Mouse (Mus musculus) neutrophil, adult 5-6 weeks (primary cell): ENCODE data around the gene Fmnl2. TPM values are rescaled to one million over a fixed set of nuclear protein-coding genes. Genes with fewer than 3 reads are reported as not detected.

Experiments
- ATAC-seq: fragments of 151-379, 151-347 bp; 2 replicates; pipeline ENCODE4 v1.8.0; 2017; ENCODE audit warnings: mild to moderate bottlenecking, moderate TSS enrichment; ENCODE audit not compliant: insufficient number of reproducible peaks, poor library complexity, low FRiP score, severe bottlenecking; ENCODE audit errors: extremely low read depth
- total RNA-seq: library from RNA; stranded (forward); fragments of 200-1000 nt; gene quantifications from 2 replicates; pipeline ENCODE4 v1.2.3, GENCODE M21; 2017

Fmnl2 gene
- total RNA-seq, 1 experiment from 2014 or later, result 1.2 TPM

DNA sequence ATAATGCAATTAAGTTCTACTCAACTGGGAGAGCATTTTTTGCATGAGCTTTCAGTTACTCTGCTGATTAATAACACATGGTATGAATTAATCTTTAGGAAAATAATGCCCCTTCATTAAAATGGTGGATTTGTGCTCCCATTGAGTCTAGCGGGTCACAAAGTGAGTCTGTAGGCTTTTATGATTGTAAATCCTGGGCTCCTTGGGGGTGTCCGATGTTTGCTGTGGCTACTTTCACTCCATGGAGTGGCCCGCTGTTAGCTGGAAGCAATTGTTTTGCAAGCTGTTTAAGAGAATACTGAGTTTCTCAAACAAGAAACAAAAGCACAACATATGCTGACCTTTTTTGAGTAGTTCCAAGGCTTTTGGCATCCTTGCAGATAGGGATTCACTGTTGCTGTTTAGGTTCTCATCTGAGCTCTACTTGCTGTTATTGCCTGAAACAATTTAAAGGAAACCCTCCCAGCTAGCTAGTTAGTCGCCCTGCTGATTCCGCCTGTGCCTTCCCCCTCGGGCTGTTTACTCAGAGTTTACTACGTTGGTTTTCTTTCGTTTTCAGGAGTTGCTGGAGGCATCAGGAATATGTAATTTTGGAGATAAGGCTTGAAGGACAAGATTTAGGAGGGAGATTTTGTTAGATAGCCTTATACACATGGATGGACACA, 2.6 kb downstream of the Fmnl2 start:
- no peak for ATAC-seq

DNA sequence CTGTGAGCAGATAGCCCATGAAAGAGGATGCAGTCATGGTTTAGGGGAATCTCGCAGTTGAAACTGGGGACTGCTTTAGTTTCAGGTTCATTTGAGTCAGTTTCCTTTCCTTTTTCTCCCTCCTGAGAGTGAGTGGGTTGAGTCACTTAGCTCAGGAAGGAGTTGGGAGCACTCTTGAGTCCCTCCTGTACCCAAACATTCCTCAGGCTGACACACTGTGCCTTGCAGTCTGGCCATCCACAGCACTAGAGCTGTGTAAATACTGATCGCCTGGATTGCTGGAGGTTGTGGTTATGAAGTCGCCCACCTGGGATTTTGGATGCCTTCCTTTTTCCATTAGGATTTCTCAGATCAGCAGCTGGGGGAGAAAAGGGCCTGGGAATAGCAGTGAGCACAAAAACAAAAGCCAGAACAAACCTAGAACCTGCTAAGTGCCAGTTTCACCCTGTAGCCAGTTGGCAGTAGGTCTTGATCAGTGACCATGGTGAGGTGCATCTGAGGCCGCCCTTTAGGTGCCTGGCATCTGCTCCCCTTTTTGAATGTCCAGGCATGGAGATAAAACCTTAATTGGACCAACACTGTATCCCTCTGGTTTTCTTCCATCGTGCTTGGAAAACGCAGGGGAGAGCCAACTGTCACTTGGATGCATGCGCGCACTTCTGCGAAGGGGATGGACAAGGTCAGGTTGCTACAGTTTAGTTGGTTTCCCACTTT, 4.5 kb downstream of the Fmnl2 start:
- no peak for ATAC-seq

DNA sequence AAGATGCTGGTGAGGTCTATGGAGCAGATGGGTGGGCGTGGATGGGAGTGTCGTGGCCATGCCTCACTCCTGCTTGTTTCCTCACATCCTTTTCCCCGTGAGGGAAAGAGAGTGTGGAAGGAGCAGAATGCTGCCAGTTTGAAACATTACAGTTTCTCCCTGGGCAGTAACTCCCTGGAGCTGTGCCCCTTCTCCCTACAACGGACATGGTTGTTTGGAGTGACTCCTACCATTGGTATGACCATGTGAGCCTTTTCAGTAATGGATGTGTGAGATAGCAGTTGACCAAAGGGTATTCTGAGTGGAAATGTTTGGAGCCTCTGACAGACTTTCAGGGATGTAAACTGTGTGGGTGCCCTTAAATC, 5.1 kb downstream of the Fmnl2 start:
- ATAC-seq, result no peak

DNA sequence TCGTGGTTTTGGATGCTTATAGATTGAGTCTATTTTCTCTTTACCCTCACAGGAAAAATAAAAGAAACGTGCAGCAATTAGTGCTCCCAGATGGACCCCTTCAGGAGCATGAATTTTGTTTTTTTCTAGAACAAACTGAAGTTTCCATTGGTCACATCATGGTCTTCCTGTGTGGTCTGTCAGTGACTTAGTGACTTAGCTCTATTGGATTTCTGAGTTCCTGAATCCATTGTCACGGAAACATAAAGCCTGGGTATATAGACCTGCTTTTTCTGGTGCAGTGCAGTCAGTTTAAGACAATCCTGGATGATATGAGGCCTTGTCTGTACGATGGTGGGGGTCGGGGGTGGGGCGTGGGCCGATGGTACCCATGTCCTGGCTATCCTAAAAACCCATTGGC, 7.0 kb downstream of the Fmnl2 start:
- no peak for ATAC-seq

DNA sequence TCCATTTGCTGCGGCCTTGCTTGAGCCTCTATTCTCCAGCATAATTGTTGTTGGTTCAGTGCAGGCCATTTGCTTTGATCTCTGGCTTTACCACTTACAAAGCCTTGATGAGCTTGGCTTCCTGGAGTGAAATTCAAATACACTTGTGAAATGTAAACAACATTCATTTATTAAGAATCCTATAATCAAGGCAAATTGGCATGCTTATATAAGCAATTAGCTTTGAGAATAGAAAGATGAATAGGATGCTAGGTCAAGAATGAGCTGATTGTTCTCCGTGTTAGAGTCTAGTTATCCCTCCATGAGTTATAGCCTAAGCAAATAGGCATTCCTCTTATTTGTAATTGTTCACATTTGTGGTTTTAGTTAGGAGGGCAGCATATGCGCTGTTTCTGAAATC, 8.5 kb downstream of the Fmnl2 start:
- ATAC-seq, result no peak

DNA sequence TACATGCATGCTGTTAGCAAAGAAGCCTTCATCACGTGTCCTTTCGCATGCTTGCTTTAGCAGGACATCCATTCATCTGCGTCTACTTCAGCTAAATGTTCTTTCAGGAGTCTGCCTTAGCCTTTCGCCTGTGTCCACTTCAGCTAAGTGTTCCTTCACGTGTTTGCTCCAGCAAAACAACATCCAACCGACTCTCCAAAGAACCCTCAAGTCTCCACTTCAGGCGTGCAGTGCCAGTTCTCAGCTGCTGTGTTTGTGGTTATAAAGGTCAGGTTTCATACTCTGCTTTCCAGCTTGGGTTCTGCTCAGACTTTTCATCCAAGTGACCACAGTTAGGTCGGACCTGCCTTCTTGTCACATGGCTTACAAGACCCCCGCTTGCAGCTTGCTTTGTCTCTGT, 10.1 kb downstream of the Fmnl2 start:
- no peak for ATAC-seq

DNA sequence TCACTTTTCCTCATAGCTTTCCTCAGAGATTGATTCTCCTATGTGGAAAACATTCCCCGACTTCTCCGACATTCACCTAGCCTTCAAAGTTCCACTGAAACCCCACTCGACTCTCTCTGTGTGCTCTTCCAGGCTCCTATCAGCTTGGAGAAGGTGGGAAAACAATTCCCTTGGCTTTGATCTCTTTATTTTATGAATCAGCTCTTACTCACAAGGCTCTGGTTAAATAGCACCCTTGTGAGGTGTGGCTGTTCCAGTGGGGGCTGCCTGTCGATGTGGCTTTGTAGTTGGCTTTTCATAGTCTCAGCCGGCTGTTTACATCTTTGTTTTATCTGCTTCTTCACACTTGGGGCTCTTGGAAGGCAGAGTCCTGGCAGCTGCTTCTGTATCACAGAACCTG, 10.5 kb downstream of the Fmnl2 start:
- ATAC-seq, result no peak

DNA sequence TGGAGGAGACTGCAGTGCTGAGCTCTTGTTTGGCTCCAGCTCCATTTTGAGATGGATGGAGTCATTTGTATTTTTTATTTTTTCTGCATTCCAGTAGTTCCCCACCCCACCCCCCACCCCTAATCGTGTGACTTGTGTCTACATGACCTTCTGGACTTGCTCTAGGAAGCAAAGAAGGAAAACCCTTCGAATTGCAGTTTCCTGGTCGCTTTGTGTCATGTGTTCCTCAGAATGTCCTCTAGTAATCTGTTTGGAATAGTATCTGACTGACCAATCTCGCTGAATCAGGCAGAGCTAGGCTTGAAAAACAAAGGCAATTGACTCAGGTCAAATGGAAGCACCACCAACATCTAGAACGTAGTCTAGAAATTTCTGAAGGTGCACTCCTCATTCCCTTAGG, 15.0 kb downstream of the Fmnl2 start:
- ATAC-seq, result no peak

DNA sequence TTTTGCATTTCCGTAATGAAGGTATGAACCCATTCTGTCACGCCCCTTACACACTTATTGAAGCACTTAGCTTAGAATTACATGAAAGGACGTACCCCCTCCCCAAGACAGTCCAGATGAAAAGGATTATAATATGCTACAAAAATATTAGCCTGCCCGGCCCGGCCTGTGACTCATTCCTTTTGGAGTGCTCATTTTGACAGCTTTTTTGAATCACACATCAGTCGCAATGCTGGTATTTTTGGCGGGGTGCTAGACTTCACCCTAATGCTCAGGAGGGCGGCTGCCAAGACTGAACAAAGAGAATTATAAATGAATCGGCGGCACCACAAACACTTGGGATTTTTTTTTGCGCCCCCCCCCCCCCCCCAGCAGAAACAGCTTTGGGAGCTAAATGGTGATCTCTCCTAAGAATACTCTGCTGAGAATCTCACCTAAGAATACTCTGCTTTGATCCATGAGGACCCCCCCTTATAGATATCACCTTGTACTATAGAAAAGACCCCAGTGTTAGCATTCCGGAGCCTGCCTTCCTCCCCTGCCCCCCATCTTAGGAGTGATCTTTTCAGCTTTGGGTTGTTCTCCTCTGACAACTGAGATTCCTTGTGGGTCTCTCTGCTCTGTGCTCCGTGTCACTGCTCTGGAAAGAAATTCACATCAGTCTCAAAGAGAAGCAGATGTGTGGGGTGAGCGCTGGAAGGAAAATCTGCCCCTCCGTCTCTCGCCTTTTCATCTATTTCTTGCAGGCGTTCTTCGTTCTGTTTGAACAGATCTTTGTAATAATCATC, 15.8 kb downstream of the Fmnl2 start:
- no peak for ATAC-seq

DNA sequence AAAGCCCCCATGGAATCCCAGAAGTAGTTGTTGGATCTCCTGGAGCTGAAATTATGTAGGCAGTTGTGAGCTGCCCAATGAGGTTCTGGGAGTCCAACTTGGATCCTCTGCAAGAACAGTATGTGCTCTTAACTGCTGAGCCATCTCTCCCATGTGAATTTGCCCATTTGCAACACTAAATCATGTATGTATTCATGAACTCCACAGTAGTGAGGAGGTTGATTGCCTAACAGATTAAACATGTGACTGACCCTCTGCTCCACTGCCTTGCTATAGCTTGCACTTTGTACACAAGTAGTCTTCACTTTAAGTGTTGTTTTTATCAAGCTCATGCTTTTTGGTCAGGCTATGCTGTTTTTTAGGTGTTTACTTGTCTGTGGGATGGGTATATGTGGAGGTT, 17.1 kb downstream of the Fmnl2 start:
- ATAC-seq, result no peak

DNA sequence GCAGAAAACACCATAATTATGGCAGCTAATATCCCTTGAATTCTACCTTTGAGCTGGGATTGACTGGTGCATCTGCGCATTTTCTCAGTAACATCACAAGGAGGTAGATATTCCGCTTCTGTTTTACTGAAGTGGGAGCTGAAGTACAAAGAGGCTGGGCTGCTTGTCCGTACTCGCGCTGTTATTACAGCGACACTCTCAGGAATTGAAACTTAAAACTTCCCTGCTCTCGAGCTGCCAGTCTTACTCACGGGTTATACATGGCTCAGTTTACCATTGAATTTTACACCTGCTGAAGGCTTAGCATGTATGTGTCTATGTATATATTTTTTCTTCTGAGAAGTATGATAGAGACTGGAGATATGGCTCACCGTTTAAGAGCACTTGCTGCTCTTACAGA, 18.1 kb downstream of the Fmnl2 start:
- ATAC-seq, result no peak

DNA sequence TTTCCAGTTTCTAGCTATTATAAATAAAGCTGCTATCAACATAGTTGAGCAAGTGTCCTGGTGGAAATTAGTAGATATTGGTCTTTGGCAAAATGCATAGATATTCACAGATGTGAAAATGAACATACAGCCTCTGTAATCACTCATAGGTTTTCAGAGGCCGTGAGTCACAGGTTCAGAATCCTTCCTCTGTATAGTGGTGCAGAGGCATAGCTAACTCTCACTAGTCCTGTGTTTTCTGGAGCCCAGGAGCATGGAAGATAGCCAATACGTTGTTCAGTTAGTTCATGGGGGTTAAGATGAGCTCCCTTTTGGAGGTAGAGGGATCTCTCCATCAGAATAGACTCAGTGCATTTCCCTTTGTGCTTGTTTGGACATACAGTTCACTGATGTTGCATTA, 25.7 kb downstream of the Fmnl2 start:
- ATAC-seq, result no peak

DNA sequence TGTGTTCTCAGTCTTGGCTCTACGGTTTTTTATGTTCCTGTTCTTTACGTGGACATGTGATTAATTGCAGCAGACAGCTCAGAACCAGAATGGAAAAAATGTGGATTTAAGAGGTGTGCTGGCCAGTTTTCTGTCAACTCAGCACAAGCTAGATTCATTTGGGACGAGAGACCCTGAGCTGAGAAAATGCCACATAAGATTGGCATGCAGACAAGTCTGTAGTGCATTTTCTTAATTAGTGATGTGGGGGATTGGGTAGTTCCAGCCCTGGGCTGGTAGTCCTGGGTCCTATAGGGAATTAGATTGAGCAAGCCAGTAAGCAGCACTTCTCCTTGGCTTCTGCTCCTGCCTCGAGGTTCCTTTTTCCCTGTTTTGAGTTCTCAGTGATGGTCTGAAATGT, 26.4 kb downstream of the Fmnl2 start:
- ATAC-seq, result no peak

DNA sequence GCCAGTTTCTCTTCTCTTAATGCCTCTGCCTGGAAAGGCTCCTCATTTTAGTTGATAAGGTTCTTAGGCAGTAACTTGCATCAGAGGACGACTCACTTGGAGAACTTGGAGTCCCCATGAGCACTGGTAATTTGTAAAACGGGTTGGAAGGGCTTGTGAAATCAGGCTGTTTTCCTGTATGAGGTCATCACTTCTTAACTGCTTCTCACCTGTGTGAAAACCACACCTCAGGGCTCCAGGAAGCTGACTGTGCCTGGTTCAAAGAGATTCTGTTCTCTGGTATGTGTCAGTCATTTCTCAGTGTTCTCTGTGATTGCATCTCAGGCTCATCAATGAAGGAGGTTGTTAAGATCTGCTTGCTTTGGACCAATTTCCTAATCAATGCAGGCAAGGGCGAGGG, 27.4 kb downstream of the Fmnl2 start:
- ATAC-seq, result no peak

DNA sequence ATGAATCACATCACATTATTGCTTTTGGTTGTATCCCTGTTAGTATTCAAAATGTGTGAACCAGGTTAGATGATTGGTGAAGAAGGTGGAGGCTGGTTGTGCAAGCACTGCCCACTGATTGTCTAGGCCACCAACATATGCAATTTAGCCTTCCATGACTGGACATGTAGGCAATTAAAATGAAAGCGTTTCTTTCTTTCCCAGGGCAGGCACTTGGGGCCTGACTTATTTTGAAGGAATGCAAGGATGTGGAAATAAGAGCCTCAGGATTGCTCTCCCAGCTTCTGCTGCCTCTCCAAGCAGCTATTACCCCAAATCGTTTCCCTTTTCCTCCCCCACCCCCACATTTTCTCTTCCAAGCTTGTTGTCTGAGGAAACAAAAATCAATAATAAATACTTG, 29.6 kb downstream of the Fmnl2 start:
- no peak for ATAC-seq

DNA sequence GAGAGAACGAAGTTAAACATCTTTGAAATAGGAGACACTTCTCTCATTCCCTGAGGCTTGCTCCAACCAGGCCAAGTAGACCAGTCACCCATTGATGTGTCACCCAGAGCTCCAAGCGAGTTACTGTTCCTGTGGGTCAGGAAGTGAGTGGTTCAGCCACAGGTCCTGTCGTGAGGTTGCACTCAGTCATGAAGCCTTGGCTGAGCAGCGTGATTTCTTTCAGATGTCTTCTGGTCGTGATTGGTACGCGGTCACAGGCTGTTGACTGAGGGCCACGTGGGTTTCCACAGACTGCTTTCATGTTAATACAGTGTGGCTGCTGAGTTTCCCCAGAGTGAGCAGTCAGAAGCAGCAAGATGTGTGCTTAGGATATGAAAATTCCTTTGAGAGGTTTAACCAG, 33.5 kb downstream of the Fmnl2 start:
- ATAC-seq, result no peak

DNA sequence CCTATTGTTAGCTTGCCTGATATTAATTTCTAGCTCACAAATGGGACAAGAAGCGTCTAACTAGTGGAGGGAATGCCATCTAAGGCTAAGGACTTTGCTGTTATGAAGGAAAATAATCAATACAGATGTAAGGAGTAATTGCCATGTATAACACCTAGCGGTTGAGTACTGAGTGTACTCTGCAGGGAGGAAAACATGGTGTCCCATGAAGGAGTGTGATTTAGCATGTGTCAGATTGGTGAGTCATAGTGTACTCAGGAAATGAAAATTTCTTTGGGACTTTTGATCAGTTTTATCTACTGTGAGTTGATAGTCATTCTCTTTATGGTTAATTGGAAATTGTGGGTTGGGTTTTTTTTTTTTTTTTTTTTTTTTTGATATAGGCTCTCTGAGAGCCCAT, 34.1 kb downstream of the Fmnl2 start:
- no peak for ATAC-seq

DNA sequence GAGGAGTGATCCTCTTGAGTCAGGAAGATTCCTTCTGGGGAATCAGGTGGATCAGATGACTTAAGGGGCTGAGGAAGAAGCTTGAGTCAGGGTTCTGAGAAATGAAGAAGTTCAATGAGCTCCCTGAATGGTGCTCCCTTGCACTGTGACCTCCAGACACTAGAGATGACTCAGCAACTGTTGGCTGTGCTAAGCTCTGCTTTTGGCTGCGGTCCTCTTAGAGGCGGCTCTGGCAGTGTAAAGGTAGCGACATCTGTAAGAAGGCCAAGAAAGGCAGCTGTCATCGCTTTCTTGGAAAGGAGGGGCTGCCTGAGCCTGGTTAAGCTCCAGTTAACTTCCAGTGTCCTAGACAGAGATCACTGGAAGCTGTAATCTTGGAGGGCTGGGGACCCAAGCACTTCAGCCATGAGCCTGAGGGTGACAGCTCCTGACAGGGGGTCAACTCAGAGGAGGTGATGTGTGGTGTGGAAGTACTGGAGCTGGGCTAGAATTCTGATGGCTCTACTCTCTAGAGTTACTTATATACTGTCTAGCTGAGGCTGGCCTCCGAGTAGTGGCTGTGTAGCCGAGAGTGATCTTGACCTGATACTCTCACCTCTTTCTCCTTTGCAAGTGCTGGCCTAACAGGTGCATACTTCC, 37.4 kb downstream of the Fmnl2 start:
- ATAC-seq, result 0 out of 2 replicates have a peak, but pooled peaks have one; percentile 48

DNA sequence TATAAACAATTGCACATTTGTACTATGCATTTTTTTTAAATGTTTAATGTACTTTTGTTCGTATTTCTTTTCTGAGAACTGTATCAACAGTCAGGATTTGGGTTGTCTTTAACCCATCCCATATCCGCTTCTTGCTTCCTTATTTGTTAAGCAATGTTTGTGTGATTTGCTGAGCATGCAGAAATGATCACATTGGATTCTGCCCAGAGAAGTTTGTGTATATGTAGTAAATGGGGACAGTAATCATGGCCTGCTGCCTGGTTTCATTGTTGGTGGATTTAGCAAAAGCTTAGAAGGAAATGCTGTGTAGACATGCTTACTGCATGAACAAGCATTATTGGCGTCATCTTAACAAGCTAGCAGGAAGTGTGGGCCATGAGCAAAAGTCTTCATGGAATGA, 39.3 kb downstream of the Fmnl2 start:
- no peak for ATAC-seq

DNA sequence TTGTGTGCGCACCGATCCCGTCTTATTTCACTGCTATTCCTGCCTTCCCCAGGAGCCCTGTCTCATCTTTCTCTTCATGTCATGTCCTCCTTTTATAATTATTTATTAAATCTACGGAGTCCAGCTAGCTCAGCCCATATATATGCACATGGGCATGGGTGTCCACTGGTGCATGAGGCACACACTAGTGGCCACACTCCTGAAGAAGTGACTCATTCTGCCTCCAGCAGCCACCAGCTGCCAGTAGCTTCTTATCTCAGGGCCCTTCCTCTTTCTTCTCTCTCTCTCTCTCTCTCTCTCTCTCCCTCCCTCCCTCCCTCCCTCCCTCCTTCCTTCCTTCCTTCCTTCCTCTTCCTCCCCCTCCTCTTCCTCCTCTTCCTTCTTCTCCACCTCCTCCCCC, 43.1 kb downstream of the Fmnl2 start:
- ATAC-seq, result no peak
